Mouse (Mus musculus): ENCODE results near the gene Pglyrp1. TPM values are rescaled to one million over a fixed set of nuclear protein-coding genes. Genes with fewer than 3 reads are reported as not detected.

Pglyrp1 gene
- total RNA-seq, 4 experiments from 2014 or later: 9.4 to 15.3 (median 12.8) TPM

DNA sequence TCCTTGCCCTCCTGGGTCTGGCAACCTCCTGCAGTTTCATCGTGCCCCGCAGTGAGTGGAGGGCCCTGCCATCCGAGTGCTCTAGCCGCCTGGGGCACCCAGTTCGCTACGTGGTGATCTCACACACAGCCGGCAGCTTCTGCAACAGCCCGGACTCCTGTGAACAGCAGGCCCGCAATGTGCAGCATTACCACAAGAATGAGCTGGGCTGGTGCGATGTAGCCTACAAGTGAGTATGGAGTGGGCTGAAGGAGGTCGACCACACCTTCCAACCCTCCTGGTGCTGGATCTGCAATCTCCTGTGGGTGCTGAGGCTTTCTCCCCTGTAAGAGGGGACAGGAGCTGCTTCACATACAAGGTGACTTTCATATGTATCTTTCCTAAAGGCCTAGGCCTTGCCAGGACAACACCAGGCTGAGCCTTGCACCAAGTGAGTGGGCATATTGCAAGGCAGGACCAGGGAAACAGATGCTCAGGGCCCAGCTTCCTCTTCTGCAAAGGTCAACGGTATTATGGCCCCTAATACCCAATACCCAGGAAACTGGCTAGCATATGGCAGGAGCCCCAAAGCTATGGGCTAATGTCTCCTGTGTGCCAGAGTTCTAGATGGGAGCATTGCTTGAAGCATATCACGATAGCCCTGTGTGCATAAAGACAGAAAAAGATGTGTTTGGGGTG lies 13.8 kb downstream of the Pglyrp1 start:
- no peak for DNase-seq (ENCODE audit: low spot score in 2 of 2)

GRCm38 (mm10) chr7:18886963-18887362 lies 15.8 kb downstream of the Pglyrp1 start:
- DNase-seq (ENCODE audit: low spot score in 2 of 2): no peak

DNA sequence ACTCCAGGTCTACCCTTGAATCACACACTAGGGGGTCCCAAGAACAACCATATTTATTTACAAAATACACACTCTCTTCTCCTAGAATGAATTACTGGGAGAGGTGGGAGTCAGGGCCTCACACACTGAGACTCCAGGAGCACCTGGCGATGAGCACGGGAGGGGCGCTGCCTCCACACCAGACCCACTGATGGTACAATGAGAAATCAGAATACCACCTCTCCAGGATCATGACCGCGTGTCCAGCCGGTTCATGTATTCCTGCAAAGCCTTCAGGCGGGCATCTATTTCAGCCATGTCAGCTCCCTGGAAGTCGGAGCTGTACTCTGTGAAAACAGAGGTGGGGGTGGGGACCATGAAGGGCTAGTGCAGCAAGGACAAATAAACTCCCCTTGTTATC lies 19.7 kb downstream of the Pglyrp1 start:
- DNase-seq (ENCODE audit: low spot score in 2 of 2): no peak

GRCm38 (mm10) chr7:18891872-18892599 lies 20.9 kb downstream of the Pglyrp1 start:
- peak; percentile 80 to 84 for DNase-seq (ENCODE audit: low spot score in 2 of 2)

DNA sequence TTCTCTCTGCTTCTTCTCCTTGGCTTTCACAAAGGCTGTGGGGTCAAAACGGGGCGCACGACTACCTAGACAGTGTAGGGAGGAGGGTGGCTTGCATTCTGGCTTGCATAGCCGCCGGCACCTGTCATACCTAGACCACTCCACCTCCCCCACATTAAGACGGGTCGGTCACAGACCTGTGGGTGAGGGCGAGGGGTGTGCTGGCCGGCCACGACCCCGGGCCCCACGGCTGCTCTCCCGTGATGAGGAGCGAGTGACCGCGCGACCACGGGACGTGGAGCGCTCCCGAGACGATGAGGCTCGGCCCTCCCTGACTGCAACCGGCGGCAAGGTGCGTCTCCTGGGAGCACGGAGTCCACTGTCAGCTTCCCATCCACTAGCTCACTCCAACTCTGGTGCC lies 21.9 kb downstream of the Pglyrp1 start:
- no peak for DNase-seq (ENCODE audit: low spot score in 2 of 2)

DNA sequence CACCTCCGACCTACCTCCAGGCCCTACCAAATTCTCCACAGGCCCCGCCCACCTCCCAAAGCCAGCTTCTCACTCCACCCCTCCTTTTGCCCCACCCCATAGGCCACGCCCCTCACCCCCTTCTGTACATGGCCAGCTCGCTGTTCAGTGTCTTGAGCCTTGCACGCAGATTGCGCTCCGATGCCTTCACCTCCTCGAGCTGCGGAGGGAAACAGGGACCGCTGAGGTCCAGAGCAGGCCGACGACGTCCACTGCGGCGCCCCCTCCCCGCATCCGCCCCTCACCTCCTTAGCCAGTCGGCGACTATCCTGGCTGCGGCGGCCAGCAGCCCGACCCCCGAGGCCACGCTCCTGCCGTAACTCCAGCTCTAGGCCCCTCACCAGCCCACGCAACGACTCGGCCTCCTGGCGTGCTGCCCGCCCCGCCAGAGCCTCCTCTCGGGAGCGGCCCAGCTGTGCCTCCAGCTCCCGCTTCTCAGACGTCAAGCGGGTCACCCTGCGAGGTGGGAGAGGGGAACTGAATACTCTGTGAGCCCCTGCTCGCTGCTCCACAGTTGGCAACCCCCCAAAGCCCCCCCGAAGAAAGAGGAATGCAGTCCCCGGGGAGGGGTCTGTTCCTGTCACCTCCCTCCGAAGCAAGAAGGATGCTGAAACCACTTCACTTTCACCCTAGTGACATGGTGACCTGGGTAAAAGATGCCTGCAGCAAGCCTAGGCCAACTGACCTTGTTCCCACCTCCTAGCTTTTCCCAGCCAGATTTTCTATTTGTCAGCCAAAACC lies 22.7 kb downstream of the Pglyrp1 start:
- no peak for DNase-seq (ENCODE audit: low spot score in 2 of 2)

DNA sequence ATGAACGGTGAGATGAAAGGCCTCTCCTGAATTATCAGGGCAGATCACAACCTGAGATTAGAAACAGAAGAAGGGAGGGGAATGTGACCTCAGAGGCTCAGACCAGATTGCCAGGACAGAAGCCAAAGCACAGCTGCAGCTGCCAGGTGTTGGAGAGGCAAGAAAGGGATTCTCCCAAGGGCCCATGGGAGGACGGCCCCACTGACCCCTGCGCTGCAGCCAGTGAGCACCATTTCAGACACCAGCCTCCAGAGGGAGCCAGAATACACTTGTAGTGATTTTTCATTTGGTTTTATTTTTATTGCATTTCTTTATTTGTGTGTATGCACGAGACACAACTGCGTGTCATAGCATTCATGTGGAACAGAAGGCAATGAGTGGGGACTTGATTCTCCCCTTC lies 25.4 kb downstream of the Pglyrp1 start:
- DNase-seq (ENCODE audit: low spot score in 2 of 2): no peak

DNA sequence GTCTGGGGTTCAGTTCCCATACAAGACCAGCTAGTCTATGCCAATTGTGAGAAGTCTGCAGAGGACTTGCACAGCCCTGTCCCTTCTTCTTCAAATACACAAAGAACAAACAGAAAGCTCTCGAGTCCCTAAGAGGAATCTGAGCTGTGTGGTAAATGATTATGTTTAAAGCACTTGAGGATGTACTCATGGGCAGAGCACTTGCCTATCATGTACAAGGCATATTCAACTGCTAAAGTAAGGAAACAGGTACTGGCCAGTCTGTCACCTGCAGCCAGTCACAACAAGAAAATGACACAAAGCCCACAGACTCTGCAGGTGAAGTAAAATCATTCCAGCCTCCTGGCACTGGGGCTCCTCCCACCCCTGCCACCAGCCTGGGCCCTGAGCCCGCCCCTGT lies 29.4 kb downstream of the Pglyrp1 start:
- DNase-seq (ENCODE audit: low spot score in 2 of 2): no peak

DNA sequence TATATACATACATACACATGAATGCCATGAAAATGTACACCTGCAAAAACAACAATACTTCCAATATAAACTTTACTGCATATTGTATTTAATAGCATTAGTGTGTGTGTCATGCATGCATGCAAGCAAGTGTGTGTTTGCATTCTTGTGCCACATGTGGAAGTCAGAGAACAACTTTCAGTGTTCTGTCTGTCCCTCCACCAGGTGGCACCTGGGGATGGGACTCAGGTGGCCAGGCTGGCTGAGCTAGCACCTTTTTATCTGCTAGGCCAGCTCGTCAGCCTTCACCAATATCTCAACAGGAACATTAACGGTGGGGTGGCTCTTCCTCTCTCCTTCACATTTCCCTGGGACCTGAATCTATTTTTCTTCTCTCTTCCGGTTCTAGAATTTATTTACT lies 31.4 kb downstream of the Pglyrp1 start:
- DNase-seq (ENCODE audit: low spot score in 2 of 2): no peak

DNA sequence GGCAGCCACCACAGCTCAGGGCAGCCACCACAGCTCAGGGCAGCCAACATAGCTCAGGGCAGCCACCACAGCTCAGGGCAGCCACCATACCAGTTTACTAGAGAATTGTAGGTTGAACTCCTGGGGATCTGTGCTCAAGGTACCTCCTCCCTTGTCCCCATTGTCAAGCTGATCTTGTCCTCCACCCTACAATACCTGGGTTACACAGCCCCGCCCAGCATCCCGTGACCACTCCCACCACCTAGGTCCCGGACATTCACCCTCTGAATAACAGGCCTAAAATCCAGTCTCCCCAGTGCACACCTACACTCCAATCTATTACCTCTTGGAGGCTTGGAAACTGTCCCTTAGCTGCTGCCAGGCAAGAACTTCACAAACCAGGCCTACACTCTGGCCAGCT lies 33.8 kb downstream of the Pglyrp1 start:
- no peak for DNase-seq (ENCODE audit: low spot score in 2 of 2)

- no peak for DNase-seq (ENCODE audit: low spot score in 2 of 2)
These were observed 38.7 kb downstream of the Pglyrp1 start for GRCm38 (mm10) chr7:18909797-18910196.

- DNase-seq (ENCODE audit: low spot score in 2 of 2): peak; percentile 95 to 97
These were observed 39.2 kb downstream of the Pglyrp1 start, which contains the start of gene Ccdc61 for GRCm38 (mm10) chr7:18910241-18910831. Gene Ccdc61, minus strand, starts transcription at chr7:18910415.

DNA sequence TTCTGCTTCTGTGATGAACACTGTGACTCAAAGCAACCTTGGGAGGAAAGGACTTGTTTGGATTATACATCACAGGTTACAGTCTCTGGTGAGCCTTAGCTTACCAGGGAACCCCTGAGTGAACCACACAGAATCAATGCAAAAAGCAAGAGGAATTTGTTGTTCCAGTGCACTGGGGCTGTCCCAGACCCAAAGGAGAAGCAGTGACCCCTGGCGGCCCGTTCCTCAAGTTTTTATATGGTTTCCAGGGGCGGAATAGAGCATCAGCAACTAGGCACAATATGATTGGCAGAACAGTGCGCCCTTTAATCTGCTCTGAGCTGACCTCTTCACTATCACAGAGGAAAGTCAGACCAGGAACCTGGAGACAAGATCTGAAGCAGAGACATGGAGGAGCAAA lies 45.1 kb downstream of the Pglyrp1 start:
- DNase-seq (ENCODE audit: low spot score in 2 of 2): no peak

GRCm38 (mm10) chr7:18917931-18918330 lies 46.8 kb downstream of the Pglyrp1 start:
- DNase-seq (ENCODE audit: low spot score in 2 of 2): no peak

DNA sequence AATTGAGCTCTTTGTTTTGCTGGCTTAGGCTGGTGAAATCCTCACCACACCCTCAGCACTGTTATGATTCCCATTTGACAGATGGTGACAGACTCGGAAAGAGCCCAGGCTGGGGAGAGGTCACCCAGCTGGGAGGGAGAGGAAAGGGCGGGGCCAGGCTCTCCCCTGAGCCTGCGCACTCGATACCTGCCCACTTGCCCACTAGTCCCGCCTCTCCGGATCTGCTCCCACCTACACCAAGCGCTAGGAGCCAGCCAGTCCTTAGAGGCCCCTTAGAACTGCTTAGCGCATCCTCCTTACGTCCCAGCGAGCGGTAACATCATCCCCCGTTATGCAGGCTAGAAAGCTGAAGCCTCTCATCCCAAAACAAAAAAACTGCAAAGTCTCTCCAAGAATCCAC lies 49.9 kb downstream of the Pglyrp1 start:
- peak; percentile 57 to 89 for DNase-seq (ENCODE audit: low spot score in 2 of 2)

DNA sequence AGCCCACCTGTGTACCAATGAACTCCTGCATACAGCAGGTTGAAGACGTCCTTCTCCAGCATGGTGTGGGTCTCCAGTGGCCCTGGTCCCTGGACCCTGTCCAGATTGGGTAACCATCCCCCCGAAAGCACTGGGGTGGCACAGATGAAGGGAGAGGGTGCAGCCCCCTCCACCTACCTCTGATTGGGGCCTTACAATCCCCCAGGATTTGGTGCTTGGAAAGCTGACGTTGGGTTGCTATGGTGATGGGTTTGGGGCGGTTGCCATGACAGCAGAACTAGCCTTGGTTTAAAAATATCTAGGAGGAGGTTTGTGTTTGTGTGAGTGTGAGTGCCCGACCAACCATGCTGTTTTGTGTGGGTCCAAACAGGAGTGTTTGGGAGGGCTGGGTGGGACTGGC lies 51.7 kb downstream of the Pglyrp1 start:
- DNase-seq (ENCODE audit: low spot score in 2 of 2): peak; percentile 66 to 92

GRCm38 (mm10) chr7:18923267-18923666 lies 52.1 kb downstream of the Pglyrp1 start:
- peak; percentile 29 to 58 for DNase-seq (ENCODE audit: low spot score in 2 of 2)

DNA sequence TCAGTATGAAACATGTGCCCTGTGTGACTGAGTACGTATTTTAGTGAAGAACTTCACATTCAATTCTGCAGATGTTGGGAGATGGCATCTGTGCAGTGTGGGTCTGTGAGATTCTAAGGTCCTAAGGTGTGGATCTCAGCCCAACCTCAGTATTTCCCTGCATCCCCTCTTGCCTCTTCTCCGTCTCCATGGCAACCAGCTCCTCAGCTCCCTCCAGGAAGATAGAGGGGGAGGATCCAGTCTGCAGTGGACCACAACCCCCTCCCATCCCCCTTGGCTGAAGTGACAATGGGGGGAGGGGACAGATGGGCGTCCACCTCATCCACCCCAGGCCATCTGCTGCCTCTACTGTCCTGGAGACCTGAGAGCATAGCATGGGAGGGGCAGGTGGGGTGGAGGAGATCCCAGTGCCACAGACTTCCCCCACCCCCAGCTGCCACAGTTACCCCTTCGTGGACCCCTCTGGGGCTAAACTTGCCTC lies 52.6 kb downstream of the Pglyrp1 start:
- DNase-seq (ENCODE audit: low spot score in 2 of 2): peak in 1 of 2 experiments; percentile 57

DNA sequence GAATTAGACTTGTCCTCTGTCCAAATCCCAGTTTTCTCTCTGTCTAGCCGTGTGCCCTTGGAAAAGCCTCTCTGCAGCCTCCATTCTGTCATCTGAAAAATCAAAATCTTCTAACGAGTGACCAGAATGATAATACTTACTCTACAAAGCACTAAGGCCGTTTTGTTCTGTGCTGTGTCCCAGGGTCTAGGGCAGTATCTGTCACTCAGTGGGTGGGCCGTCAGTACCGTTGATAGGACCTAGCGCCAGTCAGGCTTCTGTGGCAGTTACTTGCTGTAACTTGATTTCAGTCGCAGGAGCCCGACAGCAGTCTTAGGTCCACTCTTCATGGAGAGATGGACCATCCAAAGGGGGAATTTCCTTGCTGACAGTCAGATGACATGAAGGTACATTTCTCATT lies 53.2 kb downstream of the Pglyrp1 start:
- DNase-seq (ENCODE audit: low spot score in 2 of 2): no peak

DNA sequence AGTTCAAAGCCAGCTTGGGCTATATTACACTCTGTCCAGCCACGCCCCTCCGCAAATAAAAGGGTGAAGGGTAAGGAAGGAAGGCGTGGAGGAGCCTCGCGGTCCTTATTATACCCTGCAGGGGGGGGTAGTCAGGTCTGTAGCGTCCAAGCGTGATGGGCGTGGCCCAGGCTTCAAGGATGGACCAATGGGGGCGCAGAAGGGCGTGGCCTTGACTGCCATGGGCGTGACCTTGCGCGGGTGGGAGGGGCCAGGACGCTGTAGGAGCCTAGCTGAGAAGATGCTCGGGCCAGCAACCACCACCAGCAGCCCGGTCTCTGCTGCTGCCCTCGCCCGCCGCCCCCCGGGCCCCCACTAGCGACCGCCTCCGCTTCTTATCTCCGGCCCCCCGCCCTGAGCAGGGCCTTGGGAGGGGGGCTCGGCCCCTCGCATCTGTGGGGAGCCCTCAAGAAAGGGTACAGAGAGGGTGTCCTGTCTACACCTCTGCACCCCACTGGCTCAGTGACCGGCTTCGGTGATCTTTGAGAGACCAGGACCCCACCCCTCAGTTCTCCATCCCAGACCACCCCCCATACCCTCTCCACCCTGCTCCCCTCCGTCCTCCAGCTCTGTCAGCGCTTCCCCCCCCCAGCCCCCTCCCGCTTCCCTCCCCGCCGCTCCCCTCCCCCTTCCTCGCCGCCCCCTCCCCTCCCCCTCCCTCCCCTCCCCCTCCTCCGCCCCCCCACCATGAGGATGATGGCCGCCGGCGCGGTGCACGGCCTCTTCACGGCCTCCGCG lies 54.2 kb downstream of the Pglyrp1 start, which contains the start of gene Nova2:
Gene Nova2 (plus strand): TSS at position 727 of the 777 bp plus-strand sequence.
- DNase-seq (ENCODE audit: low spot score in 2 of 2): peak; percentile 89 to 97
